Mouse (Mus musculus) adrenal gland, adult 8-10 months (tissue): ENCODE measurements around the gene Hhat. TPM values are rescaled to one million over a fixed set of nuclear protein-coding genes. Genes with fewer than 3 reads are reported as not detected.

ENCODE experiments used
- DNase-seq: peaks from one replicate; pipeline ENCODE4 v3.0.0; 2022
- total RNA-seq, 4 experiments: library from RNA; stranded (reverse); gene quantifications; 2 replicates each; pipeline ENCODE4 v1.2.4; 2022

The Hhat gene
- total RNA-seq, 4 experiments from 2014 or later = 5.7 to 9.3 (median 7.5) TPM

- DNase-seq = no peak
These were observed 26.2 kb downstream of the Hhat start for GRCm38 (mm10) chr1:192744880-192745239.

GRCm38 (mm10) chr1:192742394-192743251 lies 28.4 kb downstream of the Hhat start:
- no peak for DNase-seq

GRCm38 (mm10) chr1:192741896-192742295 lies 29.1 kb downstream of the Hhat start:
- no peak for DNase-seq

GRCm38 (mm10) chr1:192736524-192736923 lies 34.5 kb downstream of the Hhat start:
- DNase-seq = no peak

- DNase-seq = no peak
These were observed 35.0 kb downstream of the Hhat start for GRCm38 (mm10) chr1:192736002-192736426.

GRCm38 (mm10) chr1:192730517-192730916 lies 40.5 kb downstream of the Hhat start:
- no peak for DNase-seq

GRCm38 (mm10) chr1:192726996-192727624 lies 43.9 kb downstream of the Hhat start:
- peak; percentile 30 for DNase-seq

- peak; percentile 26 for DNase-seq
These were observed 48.9 kb downstream of the Hhat start for GRCm38 (mm10) chr1:192722147-192722546.

- DNase-seq = no peak
These were observed 50.9 kb downstream of the Hhat start for GRCm38 (mm10) chr1:192720156-192720555.

GRCm38 (mm10) chr1:192711779-192712348 lies 59.2 kb downstream of the Hhat start:
- no peak for DNase-seq

- DNase-seq = peak; percentile 4
These were observed 70.5 kb downstream of the Hhat start for GRCm38 (mm10) chr1:192700339-192701073.

GRCm38 (mm10) chr1:192699101-192699500 lies 71.9 kb downstream of the Hhat start:
- DNase-seq = no peak

GRCm38 (mm10) chr1:192696371-192696863 lies 74.6 kb downstream of the Hhat start:
- DNase-seq = peak; percentile 77

- no peak for DNase-seq
These were observed 77.4 kb downstream of the Hhat start for GRCm38 (mm10) chr1:192693644-192694043.

- DNase-seq = no peak
These were observed 78.0 kb downstream of the Hhat start for GRCm38 (mm10) chr1:192692982-192693381.

GRCm38 (mm10) chr1:192682219-192682951 lies 88.6 kb downstream of the Hhat start:
- no peak for DNase-seq

GRCm38 (mm10) chr1:192677236-192677635 lies 93.8 kb downstream of the Hhat start:
- DNase-seq = no peak

- DNase-seq = no peak
These were observed 107.4 kb downstream of the Hhat start for GRCm38 (mm10) chr1:192663608-192664007.

GRCm38 (mm10) chr1:192663092-192663491 lies 107.9 kb downstream of the Hhat start:
- DNase-seq = no peak

- DNase-seq = no peak
These were observed 109.4 kb downstream of the Hhat start for GRCm38 (mm10) chr1:192661612-192662011.

GRCm38 (mm10) chr1:192657417-192657816 lies 113.6 kb downstream of the Hhat start:
- DNase-seq = no peak
